Mouse (Mus musculus): ENCODE measurements around the gene Ros1. TPM values are rescaled to one million over a fixed set of nuclear protein-coding genes. Genes with fewer than 3 reads are reported as not detected.

The Ros1 gene
- polyA plus RNA-seq, 1 experiment from 2014 or later, result not detected

DNA sequence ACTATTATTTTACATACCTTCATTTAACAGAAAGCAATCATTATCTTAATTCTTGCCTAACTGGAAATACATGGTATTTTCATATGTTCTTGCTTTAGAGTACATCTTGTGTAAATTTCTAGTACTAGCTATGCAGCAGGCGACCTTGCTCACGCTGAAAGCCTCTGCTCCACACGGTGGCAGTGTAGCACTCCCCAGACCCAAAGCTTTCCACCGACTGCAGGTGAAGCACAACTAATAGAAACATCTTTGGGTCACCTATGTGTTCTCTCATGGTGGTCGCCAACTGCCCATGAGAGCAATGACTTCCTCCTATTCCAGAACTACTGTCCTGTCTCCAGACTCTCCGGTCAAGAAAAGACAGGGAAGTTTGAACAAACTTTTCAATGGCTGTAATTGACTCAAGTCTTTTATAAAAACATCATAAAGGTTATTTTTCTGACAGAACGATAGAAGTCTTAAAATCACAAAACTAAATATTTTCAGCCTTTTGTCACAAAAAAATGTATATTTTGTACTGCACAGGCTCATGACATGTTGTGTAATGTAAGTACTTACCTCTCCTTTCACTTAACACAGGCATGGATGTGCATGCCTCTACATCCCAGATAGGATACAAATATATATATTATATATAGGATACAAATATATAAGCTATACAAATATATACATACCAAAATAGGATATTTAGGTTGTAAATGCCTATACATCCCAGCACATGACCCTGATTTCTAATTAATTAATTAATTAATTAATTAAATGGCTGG lies 21.9 kb upstream of the Ros1 start:
- H3K4me2 ChIP-seq, result no peak overlapping the region
- 29% methylated on average over 7 of the region's 7 CpGs for WGBS

DNA sequence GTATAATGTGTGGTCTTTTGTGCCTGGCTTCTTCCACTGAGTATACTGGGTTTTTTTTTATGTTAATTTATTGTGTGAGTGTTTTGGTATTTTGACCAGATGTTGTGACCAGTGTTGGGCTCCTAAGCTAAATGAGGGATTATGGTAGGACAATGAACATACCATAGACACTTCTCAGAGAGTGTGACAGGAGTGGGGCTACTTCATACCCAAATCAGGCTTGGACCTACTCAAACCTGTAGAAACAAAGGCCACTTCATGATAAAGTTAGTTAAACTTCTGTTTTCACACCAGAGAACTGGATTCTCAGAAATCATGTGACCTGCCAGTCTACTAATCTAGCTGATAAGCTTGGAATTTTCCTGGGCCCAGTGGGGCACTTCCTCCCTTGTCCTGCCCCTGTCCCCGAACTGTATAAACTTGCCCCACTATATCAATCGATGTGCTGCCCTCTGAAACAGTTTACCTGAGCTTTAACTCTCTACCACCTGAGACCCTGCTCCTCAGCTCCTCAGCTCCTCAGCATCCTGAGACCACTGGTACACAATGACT lies 20.3 kb upstream of the Ros1 start:
- Histone ChIP-seq H3K9ac (no peak overlapping the region), H3K9me3 (no peaks in the 10 kb centered on the region), H3K27ac (no peak overlapping the region), H3K4me3 (no peak overlapping the region), H3K27me3 (replicated peaks) (no peaks in the 10 kb centered on the region), H3K4me2 (no peak overlapping the region), H3K4me1 (no peaks in the 10 kb centered on the region), H3K36me3 (replicated peaks) (no peaks in the 10 kb centered on the region)
- WGBS, result 55% methylated on average over 2 of the region's 2 CpGs
- ATAC-seq (replicated peaks), result no peak

More for the DNA sequence above, 21.9 kb upstream of the Ros1 start:
- peak; percentile 88 for ATAC-seq (replicated peaks)
- Histone ChIP-seq H3K27ac (no peak overlapping the region), H3K4me3 (no peak overlapping the region), H3K27me3 (replicated peaks) (no peaks in the 10 kb centered on the region), H3K4me1 (no peaks in the 10 kb centered on the region), H3K9me3 (no peaks in the 10 kb centered on the region), H3K36me3 (replicated peaks) (no peaks in the 10 kb centered on the region), H3K9ac (no peak overlapping the region)

DNA sequence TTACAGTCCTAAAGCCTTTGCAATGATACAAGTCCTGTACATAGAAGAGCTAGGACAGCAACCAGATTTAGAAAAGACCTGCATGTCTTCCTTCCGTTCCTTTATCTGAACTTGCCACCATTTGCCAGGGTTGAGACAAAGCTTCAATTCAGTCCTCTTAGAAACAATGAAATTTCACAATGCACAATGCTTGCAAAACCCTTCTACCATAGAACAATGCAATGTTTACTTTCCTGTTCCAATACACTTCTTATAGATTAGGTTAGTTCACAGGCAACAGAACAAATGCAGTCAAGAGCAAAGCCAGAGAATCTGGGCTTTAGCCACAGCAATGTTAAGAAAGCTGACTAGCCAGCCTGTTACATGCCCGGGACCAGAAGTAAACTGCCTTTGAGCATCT lies 9.0 kb upstream of the Ros1 start:
- Histone ChIP-seq H3K9ac (no peak overlapping the region), H3K27me3 (replicated peaks) (no peaks in the 10 kb centered on the region), H3K4me1 (no peaks in the 10 kb centered on the region), H3K27ac (no peak overlapping the region), H3K9me3 (no peaks in the 10 kb centered on the region), H3K36me3 (replicated peaks) (no peaks in the 10 kb centered on the region), H3K4me2 (no peak overlapping the region), H3K4me3 (no peak overlapping the region)
- ATAC-seq (replicated peaks), result no peak
- 70% methylated on average over 2 of the region's 2 CpGs for WGBS

DNA sequence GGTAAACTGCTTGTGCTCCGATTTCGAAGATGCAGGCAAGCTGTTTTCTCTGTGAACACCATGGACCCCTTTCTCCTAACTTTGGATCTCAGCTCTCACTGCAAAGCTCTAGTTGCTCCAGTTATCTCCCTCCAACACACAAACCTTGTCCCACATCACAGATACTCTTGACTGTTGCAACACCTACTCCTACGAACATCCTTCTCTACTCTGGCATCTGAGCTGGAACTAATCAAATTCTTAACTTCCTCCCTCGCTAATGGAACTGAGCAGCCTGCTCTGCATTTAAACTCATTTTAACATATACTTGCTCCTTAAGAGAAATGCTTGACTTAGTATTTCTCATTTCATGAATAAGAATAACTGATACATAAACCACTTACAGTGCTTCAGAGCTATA lies 9.1 kb downstream of the Ros1 start:
- Histone ChIP-seq H3K9me3 (no peaks in the 10 kb centered on the region), H3K27me3 (replicated peaks) (no peaks in the 10 kb centered on the region), H3K9ac (no peak overlapping the region), H3K4me3 (no peak overlapping the region), H3K27ac (no peak overlapping the region), H3K4me1 (no peaks in the 10 kb centered on the region), H3K36me3 (replicated peaks) (no peaks in the 10 kb centered on the region), H3K4me2 (no peak overlapping the region)
- no peak for ATAC-seq (replicated peaks)
- WGBS, result 91% methylated on average over 4 of the region's 4 CpGs

DNA sequence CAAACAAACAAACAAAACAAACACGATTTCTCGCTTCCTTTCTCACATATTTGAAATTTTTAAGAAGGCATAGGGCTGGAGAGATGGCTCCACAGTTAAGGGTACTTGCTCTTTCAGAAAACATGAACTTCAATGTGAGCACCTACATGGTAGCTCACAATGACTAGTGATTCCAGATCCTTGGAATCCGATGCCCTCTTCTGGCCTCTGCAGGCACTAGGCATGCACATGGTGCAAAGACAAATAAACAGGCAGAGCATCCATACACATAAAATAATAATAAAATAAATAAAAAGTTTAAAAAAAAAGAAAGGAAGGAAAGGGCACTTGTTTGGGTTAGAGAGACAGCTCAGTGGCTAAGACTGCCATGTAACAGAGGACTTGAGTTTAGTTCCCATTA lies 12.2 kb downstream of the Ros1 start:
- H3K4me2 ChIP-seq, result no peak overlapping the region
- ATAC-seq (replicated peaks), result no peak
- H3K9ac ChIP-seq, result no peak overlapping the region
- H3K9me3 ChIP-seq, result no peaks in the 10 kb centered on the region
- H3K36me3 ChIP-seq (replicated peaks), result no peaks in the 10 kb centered on the region
- H3K4me1 ChIP-seq, result no peaks in the 10 kb centered on the region
- WGBS, result 85% methylated on average over 3 of the region's 3 CpGs
- H3K27me3 ChIP-seq (replicated peaks), result no peaks in the 10 kb centered on the region
- no peak overlapping the region for H3K4me3 ChIP-seq
- H3K27ac ChIP-seq, result no peak overlapping the region

DNA sequence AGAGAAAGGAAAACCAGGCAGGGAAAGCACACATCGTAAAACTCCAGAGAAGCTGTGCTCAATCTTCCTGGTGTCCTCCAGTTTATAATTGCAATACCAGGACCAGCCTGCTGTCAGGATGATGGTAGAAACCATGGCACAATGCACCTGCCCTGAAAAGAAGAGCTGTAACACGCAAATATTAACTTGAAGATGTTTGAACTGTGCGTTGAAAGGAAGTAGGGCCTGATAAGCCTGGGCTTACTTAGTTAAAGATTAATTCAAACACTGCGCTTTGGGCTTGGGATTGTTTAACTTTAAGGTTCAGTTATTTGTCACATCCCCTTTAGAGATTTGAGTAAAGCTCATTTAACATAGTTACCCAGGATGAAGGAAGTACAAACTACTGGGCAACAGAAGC lies 20.7 kb downstream of the Ros1 start:
- H3K4me1 ChIP-seq, result no peaks in the 10 kb centered on the region
- no peak overlapping the region for H3K4me3 ChIP-seq
- no peaks in the 10 kb centered on the region for H3K9me3 ChIP-seq
- no peak overlapping the region for H3K27ac ChIP-seq
- no peak overlapping the region for H3K9ac ChIP-seq
- 85% methylated on average over 4 of the region's 4 CpGs for WGBS
- H3K4me2 ChIP-seq, result no peak overlapping the region
- H3K27me3 ChIP-seq (replicated peaks), result no peaks in the 10 kb centered on the region
- ATAC-seq (replicated peaks), result no peak
- no peaks in the 10 kb centered on the region for H3K36me3 ChIP-seq (replicated peaks)

DNA sequence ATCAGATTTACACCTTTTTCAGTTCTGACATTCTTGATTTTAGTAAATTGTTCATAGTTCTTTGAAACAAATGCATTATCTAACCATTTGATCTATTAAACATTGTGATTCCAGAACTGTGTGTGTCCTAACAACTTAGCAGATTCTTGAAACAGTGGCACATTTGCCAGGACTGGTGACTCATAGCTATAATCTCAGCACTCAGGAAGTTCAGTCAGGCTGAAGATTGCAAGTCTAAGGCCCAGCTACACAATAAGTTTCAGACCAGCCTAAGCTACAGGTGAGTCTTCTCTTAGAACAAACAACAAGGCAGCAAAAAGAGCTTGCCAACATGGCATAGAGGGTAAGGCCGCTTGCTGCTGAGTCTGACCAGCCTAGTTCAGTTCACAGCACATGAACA lies 24.6 kb downstream of the Ros1 start:
- no peaks in the 10 kb centered on the region for H3K27me3 ChIP-seq (replicated peaks)
- no peaks in the 10 kb centered on the region for H3K9me3 ChIP-seq
- H3K9ac ChIP-seq, result no peak overlapping the region
- no peak overlapping the region for H3K4me3 ChIP-seq
- no peak overlapping the region for H3K4me2 ChIP-seq
- no peak for ATAC-seq (replicated peaks)
- H3K36me3 ChIP-seq (replicated peaks), result no peaks in the 10 kb centered on the region
- 97% methylated on average over 1 of the region's 1 CpGs for WGBS
- H3K27ac ChIP-seq, result no peak overlapping the region
- H3K4me1 ChIP-seq, result no peaks in the 10 kb centered on the region

DNA sequence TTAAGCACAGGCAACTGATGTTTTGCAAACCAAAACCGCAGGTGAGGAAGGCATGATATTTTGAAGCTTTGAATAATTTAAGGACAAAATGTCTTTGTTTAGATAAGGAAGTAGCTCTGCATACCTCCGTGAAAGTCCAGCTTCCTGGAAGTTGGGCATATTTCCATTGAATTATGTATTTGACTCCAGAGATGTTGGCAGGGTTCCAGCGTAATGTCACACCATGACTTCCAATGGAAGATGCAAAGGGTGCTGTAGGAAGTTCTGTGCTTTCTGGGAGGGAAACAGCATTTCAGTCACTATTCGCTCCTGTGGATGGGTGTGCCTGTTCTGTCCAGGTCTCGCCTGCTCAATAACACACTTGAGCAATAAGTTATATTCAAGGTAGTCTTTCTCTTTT lies 25.2 kb downstream of the Ros1 start:
- Histone ChIP-seq H3K4me1 (no peaks in the 10 kb centered on the region), H3K4me3 (no peak overlapping the region), H3K9me3 (no peaks in the 10 kb centered on the region), H3K27ac (no peak overlapping the region), H3K27me3 (replicated peaks) (no peaks in the 10 kb centered on the region), H3K9ac (no peak overlapping the region), H3K4me2 (no peak overlapping the region), H3K36me3 (replicated peaks) (no peaks in the 10 kb centered on the region)
- ATAC-seq (replicated peaks), result no peak
- 86% methylated on average over 5 of the region's 5 CpGs for WGBS

DNA sequence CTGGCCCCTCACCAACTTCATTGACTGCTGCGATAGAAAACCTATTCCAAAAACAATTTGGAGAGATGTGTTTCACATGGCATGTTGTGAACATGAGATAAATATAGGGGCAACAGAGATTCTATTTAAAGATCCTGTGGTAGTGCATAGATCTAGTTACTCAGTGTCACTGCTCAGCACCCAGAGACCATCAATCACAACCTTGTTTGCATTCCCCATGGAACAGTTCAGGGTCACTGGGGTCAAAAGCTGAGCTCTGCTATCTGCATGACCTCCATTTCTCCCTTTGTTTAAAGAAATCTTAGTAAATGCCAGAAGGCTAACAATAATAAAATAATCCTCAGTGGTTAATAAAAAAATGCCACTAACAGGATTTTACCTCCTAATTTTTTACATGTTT lies 29.7 kb downstream of the Ros1 start:
- Histone ChIP-seq H3K36me3 (replicated peaks) (no peaks in the 10 kb centered on the region), H3K27me3 (replicated peaks) (no peaks in the 10 kb centered on the region), H3K9me3 (no peaks in the 10 kb centered on the region), H3K27ac (no peak overlapping the region), H3K4me3 (no peak overlapping the region), H3K9ac (no peak overlapping the region), H3K4me1 (no peaks in the 10 kb centered on the region), H3K4me2 (no peak overlapping the region)
- no peak for ATAC-seq (replicated peaks)
- WGBS, result 84% methylated on average over 1 of the region's 1 CpGs

DNA sequence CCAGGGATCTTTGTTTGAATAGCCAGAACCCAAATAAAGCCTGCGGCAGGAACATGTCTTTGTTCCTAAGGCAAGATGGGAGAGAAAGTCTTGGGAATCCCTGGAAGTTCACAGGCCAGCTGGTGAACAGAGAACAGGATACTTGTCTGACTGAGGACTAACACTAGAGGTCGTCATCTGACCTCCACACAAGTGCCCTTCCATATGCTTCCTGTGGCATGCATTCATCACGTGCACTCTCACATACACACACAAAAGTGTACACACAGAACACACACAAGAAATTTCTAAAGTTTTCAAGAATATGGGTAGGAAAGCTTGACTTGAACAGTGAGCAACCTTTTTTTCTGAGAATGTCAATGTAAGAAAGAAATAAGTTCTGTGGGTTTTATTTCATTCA lies 34.4 kb downstream of the Ros1 start:
- Histone ChIP-seq H3K9me3 (no peaks in the 10 kb centered on the region), H3K27me3 (replicated peaks) (no peaks in the 10 kb centered on the region), H3K4me2 (no peak overlapping the region), H3K4me3 (no peak overlapping the region), H3K9ac (no peak overlapping the region), H3K27ac (no peak overlapping the region), H3K36me3 (replicated peaks) (no peaks in the 10 kb centered on the region), H3K4me1 (no peaks in the 10 kb centered on the region)
- WGBS, result 62% methylated on average over 3 of the region's 3 CpGs
- no peak for ATAC-seq (replicated peaks)

DNA sequence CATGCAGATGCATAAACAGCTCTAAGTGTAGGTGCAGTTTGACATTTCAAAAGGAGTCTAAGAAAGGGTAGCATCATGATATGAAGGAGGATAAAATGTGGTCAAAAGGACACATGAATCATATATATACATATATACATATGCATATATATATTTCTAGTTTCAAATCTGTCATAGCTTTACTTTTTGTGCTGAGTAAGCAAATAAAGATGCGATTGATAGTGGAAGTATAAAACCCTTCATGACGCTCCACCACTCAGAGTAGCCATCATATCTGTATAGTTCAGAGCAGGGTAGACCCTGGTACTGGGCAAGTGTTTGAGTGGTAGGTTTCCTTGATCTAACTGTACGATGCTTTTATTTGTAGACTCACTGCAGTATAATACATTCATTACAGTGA lies 35.3 kb downstream of the Ros1 start:
- Histone ChIP-seq H3K9me3 (no peaks in the 10 kb centered on the region), H3K4me1 (no peaks in the 10 kb centered on the region), H3K27ac (no peak overlapping the region), H3K4me2 (no peak overlapping the region), H3K27me3 (replicated peaks) (no peaks in the 10 kb centered on the region), H3K9ac (no peak overlapping the region), H3K36me3 (replicated peaks) (no peaks in the 10 kb centered on the region), H3K4me3 (no peak overlapping the region)
- WGBS, result 96% methylated on average over 3 of the region's 3 CpGs
- ATAC-seq (replicated peaks), result no peak

DNA sequence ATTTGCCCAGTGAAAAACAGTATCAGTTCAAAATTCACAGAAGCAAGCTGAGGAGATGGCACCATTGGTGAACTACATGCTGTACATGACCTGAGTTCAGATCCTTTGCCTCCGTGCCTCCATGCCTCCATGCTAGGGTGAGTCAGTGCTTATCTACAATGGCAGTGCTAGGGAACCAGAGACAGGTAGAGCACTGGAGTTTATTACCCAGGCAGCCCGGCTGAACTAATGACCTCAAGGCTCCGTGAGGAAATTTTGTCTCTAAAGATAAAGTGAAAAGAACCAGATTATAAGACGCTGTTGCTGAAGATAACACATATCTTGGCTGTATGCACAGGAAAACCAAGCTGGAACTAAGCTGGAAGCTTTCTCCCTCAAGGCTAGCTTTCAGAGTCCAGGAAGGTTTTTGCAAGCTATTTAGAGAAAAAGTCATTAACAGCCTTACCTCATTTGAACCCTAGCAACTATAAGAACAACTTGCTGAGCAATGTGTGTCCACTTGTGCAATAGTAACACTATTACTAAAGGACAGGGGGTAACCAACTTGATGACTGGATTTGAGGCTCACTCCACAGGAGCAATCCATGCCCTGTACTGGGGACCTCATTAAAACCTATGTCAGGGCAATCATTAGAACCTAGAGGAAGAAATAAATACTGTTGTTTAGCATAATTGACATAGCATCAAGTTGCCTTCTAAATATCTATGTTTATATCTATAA lies 61.5 kb downstream of the Ros1 start:
- Histone ChIP-seq H3K27ac (no peak overlapping the region), H3K36me3 (replicated peaks) (no peaks in the 10 kb centered on the region), H3K4me3 (no peak overlapping the region), H3K9ac (no peak overlapping the region), H3K9me3 (no peaks in the 10 kb centered on the region), H3K4me2 (no peak overlapping the region), H3K4me1 (no peaks in the 10 kb centered on the region), H3K27me3 (replicated peaks) (no peaks in the 10 kb centered on the region)
- WGBS, result 91% methylated on average over 4 of the region's 4 CpGs
- no peak for ATAC-seq (replicated peaks)

DNA sequence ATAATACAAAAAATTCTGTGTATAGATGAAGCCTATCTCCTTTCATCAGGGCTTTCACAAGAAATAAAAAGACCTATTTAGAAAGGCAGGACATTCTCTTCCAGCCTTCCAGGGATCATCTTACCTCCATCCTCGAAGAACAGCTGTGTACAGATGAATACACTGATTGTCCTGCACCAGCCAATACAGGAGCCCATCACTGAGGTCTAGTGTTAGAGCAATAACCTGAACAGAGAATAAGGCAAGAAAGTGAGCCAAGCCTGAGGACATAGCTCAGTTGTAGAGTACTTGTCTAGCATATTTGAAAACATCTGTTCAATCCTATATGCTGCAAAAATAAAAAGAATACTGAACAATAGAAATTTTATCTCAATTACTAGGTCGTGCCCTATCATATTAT lies 64.3 kb downstream of the Ros1 start:
- no peak for ATAC-seq (replicated peaks)
- Histone ChIP-seq H3K4me1 (no peaks in the 10 kb centered on the region), H3K4me3 (no peak overlapping the region), H3K36me3 (replicated peaks) (no peaks in the 10 kb centered on the region), H3K9me3 (no peaks in the 10 kb centered on the region), H3K27ac (no peak overlapping the region), H3K27me3 (replicated peaks) (no peaks in the 10 kb centered on the region), H3K9ac (no peak overlapping the region), H3K4me2 (no peak overlapping the region)
- WGBS, result 59% methylated on average over 2 of the region's 2 CpGs
